Mouse (Mus musculus): ENCODE results near the gene Cnr2.

Cnr2 gene

GRCm38 (mm10) chr4:135895071-135895571 lies at the start of gene Cnr2:
Gene Cnr2 (plus strand): TSS chr4:135895394.
- no peak for DNase-seq (ENCODE audit: low read depth, low spot score)

DNA sequence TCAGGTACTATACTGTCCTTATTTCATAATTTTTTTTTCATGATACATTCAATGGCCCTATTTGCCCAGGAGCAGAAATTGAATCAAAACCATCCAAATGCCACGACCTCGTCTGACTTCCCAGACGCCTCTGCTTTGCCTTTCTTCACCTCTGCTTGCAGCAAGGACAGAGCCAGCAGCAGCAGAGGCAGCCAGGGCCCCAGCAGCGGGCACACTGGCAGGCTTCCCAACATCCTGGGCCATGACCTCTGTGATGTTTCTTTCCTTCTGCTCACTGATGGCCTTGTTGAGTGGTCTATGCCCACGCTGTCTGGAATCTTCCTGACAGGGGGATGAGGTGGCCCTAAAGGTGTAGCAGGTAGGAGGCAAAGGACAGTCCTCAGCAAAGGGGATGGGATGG lies 47.6 kb upstream of the Cnr2 start:
- no peak for DNase-seq (ENCODE audit: low read depth, low spot score)

DNA sequence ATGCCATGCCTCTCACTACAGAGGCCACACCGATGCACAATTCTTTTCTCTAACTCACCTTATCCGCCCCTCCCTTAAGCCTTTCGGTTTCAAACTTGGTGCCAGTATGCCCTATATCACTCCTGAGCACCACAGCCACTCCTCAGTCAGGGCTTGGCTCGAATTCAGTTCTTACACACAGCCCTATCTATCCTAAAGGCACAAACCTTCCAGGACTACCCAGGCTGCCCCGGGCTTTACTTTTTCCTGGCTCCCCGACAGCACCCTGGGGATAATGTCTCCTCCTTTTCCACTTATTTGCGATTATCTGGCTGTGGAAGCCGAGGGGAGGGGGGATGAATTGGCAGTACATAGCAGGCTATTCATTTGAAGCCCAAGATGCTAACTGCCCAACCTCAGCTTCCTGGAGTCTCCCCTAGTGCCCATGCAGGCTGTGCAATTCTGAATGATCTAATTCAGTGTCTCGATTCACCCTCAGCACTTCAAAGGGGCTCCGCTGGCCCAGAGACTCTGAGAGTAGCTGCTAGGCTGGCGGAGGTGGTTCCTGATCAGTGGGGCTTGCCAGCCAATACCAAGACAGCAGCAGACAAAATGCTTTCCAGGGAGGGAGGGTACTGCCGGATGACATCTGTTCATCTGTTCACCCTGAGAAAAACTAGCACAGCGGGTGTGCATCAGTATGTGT lies 44.6 kb upstream of the Cnr2 start:
- no peak for DNase-seq (ENCODE audit: low read depth, low spot score)

- DNase-seq (ENCODE audit: low read depth, low spot score) = no peak
Observed at GRCm38 (mm10) chr4:135851942-135852341, 43.3 kb upstream of the Cnr2 start.

- no peak for DNase-seq (ENCODE audit: low read depth, low spot score)
Observed at GRCm38 (mm10) chr4:135853987-135854546, 41.1 kb upstream of the Cnr2 start.

- DNase-seq (ENCODE audit: low read depth, low spot score) = no peak
Observed at GRCm38 (mm10) chr4:135854630-135855029, 40.6 kb upstream of the Cnr2 start.

DNA sequence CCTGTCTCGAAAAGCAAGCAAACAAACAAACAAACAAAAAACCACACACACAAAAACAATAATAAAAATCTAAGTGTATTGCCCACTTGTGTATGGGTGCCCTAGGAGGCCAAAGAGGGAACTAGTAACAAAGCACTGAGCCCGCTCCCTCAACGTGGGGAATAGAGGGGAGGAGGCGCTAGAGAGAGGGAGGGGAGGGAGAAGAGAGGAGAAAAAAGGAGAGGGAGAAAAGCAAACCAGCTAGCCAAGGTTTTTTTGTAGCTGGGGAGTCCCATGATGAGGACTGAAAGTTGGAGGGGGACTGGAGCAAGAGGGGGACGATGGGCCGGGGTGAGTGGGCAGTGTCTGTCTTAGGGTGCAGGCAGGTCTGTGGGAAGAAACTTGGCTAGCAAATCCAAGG lies 40.1 kb upstream of the Cnr2 start:
- DNase-seq (ENCODE audit: low read depth, low spot score) = no peak

- DNase-seq (ENCODE audit: low read depth, low spot score) = peak; percentile 97
Observed at GRCm38 (mm10) chr4:135855536-135856222, 39.5 kb upstream of the Cnr2 start, which contains the start of gene Srsf10. Gene Srsf10 (plus strand): TSS chr4:135855747.

GRCm38 (mm10) chr4:135856223-135857091 lies 38.7 kb upstream of the Cnr2 start:
- no peak for DNase-seq (ENCODE audit: low read depth, low spot score)

GRCm38 (mm10) chr4:135857597-135858186 lies 37.5 kb upstream of the Cnr2 start:
- no peak for DNase-seq (ENCODE audit: low read depth, low spot score)

DNA sequence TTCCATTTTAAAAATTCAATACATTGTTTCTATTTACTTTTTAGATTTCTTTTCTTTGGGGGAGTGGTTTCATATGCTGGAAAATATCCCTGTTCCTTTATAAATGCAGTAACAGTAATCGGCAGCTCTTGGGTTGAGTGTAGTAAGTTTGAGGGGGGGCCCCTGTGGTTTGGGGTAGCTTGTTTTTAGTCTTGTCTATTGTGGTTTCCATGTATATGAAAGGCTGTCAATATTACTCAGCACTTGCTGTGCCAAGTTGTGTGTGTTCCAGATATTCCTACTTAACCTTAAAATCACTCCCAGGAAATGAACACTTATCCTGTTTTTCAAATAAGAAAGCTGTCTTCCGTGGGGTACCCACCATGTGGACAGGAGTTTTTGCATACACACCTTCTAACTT lies 26.2 kb upstream of the Cnr2 start:
- DNase-seq (ENCODE audit: low read depth, low spot score) = no peak

GRCm38 (mm10) chr4:135870227-135871023 lies 24.8 kb upstream of the Cnr2 start:
- no peak for DNase-seq (ENCODE audit: low read depth, low spot score)

GRCm38 (mm10) chr4:135872015-135872414 lies 23.2 kb upstream of the Cnr2 start:
- DNase-seq (ENCODE audit: low read depth, low spot score) = no peak

GRCm38 (mm10) chr4:135872589-135873391 lies 22.4 kb upstream of the Cnr2 start:
- DNase-seq (ENCODE audit: low read depth, low spot score) = no peak

- peak; percentile 90 for DNase-seq (ENCODE audit: low read depth, low spot score)
Observed at GRCm38 (mm10) chr4:135873526-135874202, 21.5 kb upstream of the Cnr2 start, which contains the start of gene Pnrc2. Gene Pnrc2 (minus strand): TSS chr4:135873850.

DNA sequence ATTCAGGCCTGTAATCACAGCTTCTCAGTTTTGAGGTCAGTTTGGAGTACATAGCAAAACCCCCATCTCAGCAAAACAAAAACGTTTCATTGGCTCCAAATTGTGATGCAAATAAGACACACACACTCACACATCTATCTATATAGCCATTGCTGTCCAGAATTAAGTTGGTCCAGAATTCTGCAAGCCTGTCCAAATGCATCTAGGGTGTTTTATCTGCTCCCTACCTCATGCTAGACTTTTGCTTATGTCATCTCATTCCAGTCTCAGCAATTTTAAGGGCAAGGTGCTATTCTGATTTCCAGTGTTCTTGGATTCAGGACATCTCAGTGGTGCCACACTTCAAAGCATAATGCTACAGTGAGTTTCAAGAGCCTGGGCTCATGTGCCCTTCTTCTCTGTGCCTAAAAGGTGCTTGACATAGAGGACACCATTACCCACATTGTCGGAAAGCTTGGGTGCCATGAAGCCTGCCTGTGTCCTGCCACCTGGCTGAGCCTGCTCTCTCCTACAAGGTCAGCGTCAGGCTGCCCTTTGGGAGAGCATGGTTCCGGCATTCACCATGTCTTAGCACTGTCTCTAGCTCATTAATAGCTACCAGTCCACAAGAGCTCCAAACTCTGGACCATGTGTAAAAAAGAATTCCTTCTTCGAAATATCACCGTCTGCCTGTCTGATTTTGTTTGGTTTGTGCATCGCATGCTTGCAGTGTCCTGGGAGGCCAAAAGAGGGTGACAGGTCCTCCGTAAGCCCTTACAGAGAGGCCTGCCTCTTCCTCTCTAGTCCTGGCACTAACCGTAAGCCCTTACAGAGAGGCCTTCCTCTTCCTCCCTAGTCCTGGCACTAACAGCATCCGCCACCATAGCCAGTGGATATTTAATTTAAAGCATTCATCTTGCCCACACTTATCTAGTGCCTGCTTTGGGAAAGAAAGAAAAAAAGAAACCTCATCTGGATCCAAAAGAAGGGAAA lies 20.3 kb upstream of the Cnr2 start:
- DNase-seq (ENCODE audit: low read depth, low spot score) = no peak

GRCm38 (mm10) chr4:135875546-135875945 lies 19.6 kb upstream of the Cnr2 start:
- no peak for DNase-seq (ENCODE audit: low read depth, low spot score)

All from embryo, embryonic 11.5 days (tissue).